Mouse (Mus musculus) olfactory bulb, adult 2 months (tissue): Measurements from ENCODE around the gene Tm9sf4. TPM values are rescaled to one million over a fixed set of nuclear protein-coding genes. Genes with fewer than 3 reads are reported as not detected.

Source experiments
- H3K27ac ChIP-seq: fragments of 200-500 bp; 2 replicates; pipeline ENCODE4 v1.5.1; 2012; ENCODE audit warnings: low read depth, low read length; ENCODE audit not compliant: insufficient read depth
- H3K4me1 ChIP-seq: fragments of 200-500 bp; 2 replicates; pipeline ENCODE4 v1.6.1; 2012; ENCODE audit warnings: low read length; ENCODE audit not compliant: control insufficient read depth, insufficient read depth
- H3K4me3 ChIP-seq: fragments of 200-500 bp; 2 replicates; pipeline ENCODE4 v1.5.1; 2012; ENCODE audit warnings: mild to moderate bottlenecking, low read depth, low read length, moderate library complexity; ENCODE audit not compliant: insufficient read depth
- CTCF ChIP-seq: fragments of 200-500 bp; IDR thresholded peaks from 2 replicates; pipeline ENCODE4 v1.5.1; 2012; ENCODE audit warnings: low read depth, mild to moderate bottlenecking, low read length, moderate library complexity; ENCODE audit not compliant: insufficient read depth
- POLR2A ChIP-seq: fragments of 200-500 bp; IDR thresholded peaks from 2 replicates; pipeline ENCODE4 v1.6.1; 2012; ENCODE audit warnings: mild to moderate bottlenecking, low read depth, low read length, moderate library complexity; ENCODE audit not compliant: insufficient read depth
- WGBS: fragments of 180-500 bp; shearing (Covaris S2); methylation state at CpG from one replicate; pipeline ENCODE4 v1.1.7; 2018; 5-methylcytosine and 5-hydroxymethylcytosine counted together
- polyA plus RNA-seq: library from polyadenylated mRNA; stranded (reverse); fragments of >200 nt; gene quantifications from 2 replicates; pipeline ENCODE4 v1.2.4, GENCODE M21; 2012; ENCODE audit warnings: low replicate concordance; ENCODE audit not compliant: missing spikeins, insufficient read depth, insufficient read length

The Tm9sf4 gene
- polyA plus RNA-seq, 1 experiment = not detected

- no peak overlapping the region for H3K27ac ChIP-seq
- 75% methylated on average over 8 of the region's 8 CpGs for WGBS
Observed at GRCm38 (mm10) chr2:153175995-153176570, 15.0 kb downstream of the Tm9sf4 start.

DNA sequence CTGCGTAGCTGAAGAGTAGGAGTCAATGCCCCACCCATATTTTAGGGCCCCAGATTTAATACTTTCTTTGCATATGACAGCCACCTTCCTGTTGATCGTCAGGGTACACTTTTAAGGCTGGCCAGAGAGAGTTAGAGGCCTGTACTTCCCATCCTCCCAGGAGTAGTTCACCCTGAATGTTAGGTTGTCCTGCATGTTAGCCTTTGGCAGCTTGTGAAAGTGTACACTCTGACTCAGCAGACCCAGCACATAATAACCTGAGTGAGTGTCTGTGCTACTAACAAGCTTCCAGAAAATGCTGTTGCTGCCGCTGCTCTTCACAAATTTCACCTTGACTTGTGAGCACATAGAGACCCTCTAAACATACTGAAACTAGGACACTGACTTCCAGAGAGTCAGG, 16.1 kb downstream of the Tm9sf4 start:
- WGBS = 92% methylated on average over 3 of the region's 3 CpGs
- no peak for TF ChIP-seq CTCF
- no peak for TF ChIP-seq POLR2A
- Histone ChIP-seq H3K4me3 (no peak overlapping the region), H3K27ac (no peak overlapping the region), H3K4me1 (0 out of 2 replicates have a peak, but pooled peaks cover 2% of the 10 kb centered on the region)

More at GRCm38 (mm10) chr2:153175995-153176570, 15.0 kb downstream of the Tm9sf4 start:
- H3K4me1 ChIP-seq = 0 out of 2 replicates have a peak, but pooled peaks cover 2% of the 10 kb centered on the region
- no peak for TF ChIP-seq CTCF
- H3K4me3 ChIP-seq = no peak overlapping the region

- 0 out of 2 replicates have a peak, but pooled peaks cover 2% of the 10 kb centered on the region for H3K4me1 ChIP-seq
- H3K27ac ChIP-seq = no peak overlapping the region
- no peak for TF ChIP-seq CTCF
- no peak for TF ChIP-seq POLR2A
- 83% methylated on average over 10 of the region's 10 CpGs for WGBS
- no peak overlapping the region for H3K4me3 ChIP-seq
Observed at GRCm38 (mm10) chr2:153179126-153179860, 18.2 kb downstream of the Tm9sf4 start.

DNA sequence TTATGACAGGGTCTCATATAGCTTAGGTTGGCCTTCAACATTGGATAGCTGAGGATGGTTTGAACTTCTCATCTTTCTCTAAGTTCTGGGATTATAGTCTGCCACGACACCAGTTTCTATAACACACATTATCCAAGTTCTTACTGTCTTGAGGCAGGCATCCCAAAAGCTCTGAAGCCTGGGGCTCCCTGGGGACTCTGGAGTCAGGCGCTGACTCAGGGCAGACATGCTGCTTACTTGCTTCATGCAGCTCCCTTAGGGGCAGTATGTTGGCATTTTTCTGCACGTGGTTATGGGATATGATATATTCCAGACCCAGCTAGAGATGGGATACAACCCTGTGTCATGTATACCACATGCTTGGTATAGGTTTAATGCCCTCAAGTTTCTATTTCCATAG, 18.9 kb downstream of the Tm9sf4 start:
- no peak for TF ChIP-seq CTCF
- no peak for TF ChIP-seq POLR2A
- H3K27ac ChIP-seq = no peak overlapping the region
- H3K4me1 ChIP-seq = 0 out of 2 replicates have a peak, but pooled peaks cover 2% of the 10 kb centered on the region
- no peak overlapping the region for H3K4me3 ChIP-seq
- 92% methylated on average over 3 of the region's 3 CpGs for WGBS

DNA sequence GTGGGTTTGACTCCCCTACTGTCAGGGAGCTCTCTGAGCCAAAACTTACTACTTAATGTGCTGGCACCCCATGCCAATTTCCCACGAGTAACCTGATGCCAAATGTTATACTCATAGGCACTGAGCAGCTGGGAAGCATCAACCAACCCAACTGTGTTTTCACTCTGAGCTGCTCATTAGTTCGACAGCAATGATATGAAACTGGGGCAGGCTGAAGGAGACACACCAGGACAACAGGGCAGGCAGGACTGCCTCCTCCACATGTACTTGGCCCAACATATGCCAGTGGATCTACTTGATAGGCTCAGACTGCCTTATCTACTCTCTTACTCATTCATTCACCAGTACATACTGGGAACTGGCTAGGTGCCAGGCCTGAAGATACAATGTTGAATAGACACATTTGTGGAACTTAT, 25.1 kb downstream of the Tm9sf4 start:
- Histone ChIP-seq H3K4me3 (no peak overlapping the region), H3K27ac (no peak overlapping the region), H3K4me1 (no peaks in the 10 kb centered on the region)
- TF ChIP-seq CTCF (no peak), POLR2A (no peak)
- 13% methylated on average over 2 of the region's 2 CpGs for WGBS

- H3K4me1 ChIP-seq = no peaks in the 10 kb centered on the region
- H3K27ac ChIP-seq = no peak overlapping the region
- no peak overlapping the region for H3K4me3 ChIP-seq
- WGBS = 93% methylated on average over 2 of the region's 2 CpGs
- no peak for TF ChIP-seq POLR2A
- no peak for TF ChIP-seq CTCF
Observed at GRCm38 (mm10) chr2:153187848-153188247, 26.7 kb downstream of the Tm9sf4 start.

- no peak for TF ChIP-seq CTCF
- no peak for TF ChIP-seq POLR2A
- Histone ChIP-seq H3K4me1 (no peaks in the 10 kb centered on the region), H3K27ac (no peak overlapping the region), H3K4me3 (no peak overlapping the region)
- WGBS = 86% methylated on average over 2 of the region's 2 CpGs
Observed at GRCm38 (mm10) chr2:153191242-153191641, 30.1 kb downstream of the Tm9sf4 start.

DNA sequence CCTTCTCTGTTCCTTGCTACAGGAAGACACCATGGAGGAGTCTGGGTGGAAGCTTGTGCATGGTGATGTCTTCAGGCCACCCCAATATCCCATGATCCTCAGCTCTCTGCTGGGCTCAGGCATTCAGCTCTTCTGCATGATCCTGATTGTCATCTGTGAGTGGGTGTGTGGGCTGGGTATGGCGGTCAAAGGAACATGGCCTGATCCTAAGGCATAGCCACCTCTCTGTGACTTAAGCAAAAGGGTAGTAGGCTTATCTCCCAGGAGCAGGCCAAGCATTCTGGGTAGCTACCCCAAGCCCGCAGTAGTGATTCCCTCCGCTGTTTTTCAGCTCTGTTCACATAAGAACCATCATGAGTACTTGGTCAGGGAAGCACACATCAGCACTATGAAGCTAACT, 33.2 kb downstream of the Tm9sf4 start:
- whole genome bisulfite sequencing = 99% methylated on average over 3 of the region's 3 CpGs
- no peak overlapping the region for H3K4me3 ChIP-seq
- no peak overlapping the region for H3K27ac ChIP-seq
- no peaks in the 10 kb centered on the region for H3K4me1 ChIP-seq
- TF ChIP-seq CTCF (no peak), POLR2A (no peak)

- TF ChIP-seq CTCF (no peak), POLR2A (no peak)
- no peaks in the 10 kb centered on the region for H3K4me1 ChIP-seq
- no peak overlapping the region for H3K4me3 ChIP-seq
- H3K27ac ChIP-seq = no peak overlapping the region
- 85% methylated on average over 5 of the region's 5 CpGs for WGBS
Observed at GRCm38 (mm10) chr2:153198485-153198884, 37.4 kb downstream of the Tm9sf4 start.
